Mouse (Mus musculus) cortical plate, adult 2 months (tissue): ENCODE measurements at regions not wholly inside any gene's neighbourhood (a gene's known extent, or its start where the extent isn't known, plus 50 kb on each side); places are given as distances from the start of the nearest gene placed in this dataset.

Source experiments
- CTCF ChIP-seq: fragments of 200-500 bp; IDR thresholded peaks from 2 replicates; pipeline ENCODE4 v1.5.1; 2011; ENCODE audit warnings: mild to moderate bottlenecking, control low read depth, low read length; ENCODE audit not compliant: insufficient read depth; ENCODE audit errors: extremely low read depth
- POLR2A ChIP-seq: fragments of 200-500 bp; IDR thresholded peaks from 2 replicates; pipeline ENCODE4 v1.6.1; 2011; ENCODE audit warnings: mild to moderate bottlenecking, low read length, control low read depth; ENCODE audit not compliant: insufficient read depth; ENCODE audit errors: extremely low read depth

DNA sequence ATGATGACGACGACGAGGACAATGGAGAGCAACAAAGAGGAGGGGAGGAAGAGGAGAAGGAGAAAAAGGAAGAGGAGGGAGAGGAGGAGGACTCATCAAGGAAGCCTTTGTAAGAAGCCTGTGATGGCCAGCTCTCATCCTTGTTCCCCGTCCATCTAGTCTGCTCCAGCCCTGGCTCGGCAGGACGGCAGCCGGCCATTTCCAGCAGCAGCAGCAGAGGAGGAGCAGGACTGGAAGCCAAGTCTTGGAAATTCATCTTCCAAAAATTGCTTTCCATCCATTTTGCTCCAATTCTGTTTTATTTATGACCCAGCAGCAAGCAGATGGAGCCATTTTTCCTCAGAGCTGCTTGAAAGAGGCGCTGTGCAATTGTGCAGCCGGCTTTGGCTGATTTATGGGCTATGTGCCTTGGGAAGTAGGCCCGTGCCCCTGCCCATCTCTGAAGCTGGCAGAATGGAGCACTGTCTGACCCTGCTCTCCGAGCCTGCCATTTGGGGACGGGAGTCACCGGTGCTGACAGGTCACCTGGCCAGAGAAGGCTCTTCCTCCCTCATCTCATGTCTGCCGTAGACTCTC is 231.2 kb upstream of the N4bp1 start:
- TF ChIP-seq POLR2A, result no peak
- TF ChIP-seq CTCF, result no peak
